Mouse (Mus musculus) left cerebral cortex, adult 18-20 months (tissue): ENCODE measurements around the gene Echdc2. TPM values are rescaled to one million over a fixed set of nuclear protein-coding genes. Genes with fewer than 3 reads are reported as not detected.
A peak's percentile ranks its signal among the peaks of the same experiment; 100 is the strongest.
"Not testable (repeated sequence)": the region's sequence is repeated elsewhere in the genome, so short reads cannot be mapped to it uniquely, and the experiment has no call there.

ENCODE experiments used
- DNase-seq, 2 experiments: peaks; one replicate each; pipeline ENCODE4 v3.0.0; 2021 to 2022; ENCODE audit warnings: low spot score in 2 of 2, mixed read lengths in 1 of 2
- long read RNA-seq, 2 experiments: library from polyadenylated mRNA; stranded (forward); transcript quantifications; one replicate each; pipeline ENCODE4 v2.0.0; 2021
- total RNA-seq, 2 experiments: library from RNA; stranded (reverse); gene quantifications; 2 replicates each; pipeline ENCODE4 v1.2.3; 2021

Gene Echdc2
- 10 to 100 TPM in 1 of 2 experiments, 1 to 10 TPM in 1; 8.9 to 10.7 TPM for total RNA-seq
- long read RNA-seq, experiment 1, partial matches to known transcripts = 0 of 13 reads
- long read RNA-seq, experiment 1, other reads (novel, unspliced or antisense) = 7 of 13 reads
- long read RNA-seq, experiment 2, partial matches to known transcripts = 0 of 9 reads
- long read RNA-seq, experiment 2, other reads (novel, unspliced or antisense) = 3 of 9 reads

GRCm38 (mm10) chr4:108165152-108165895, at the start of gene Echdc2:
Gene Echdc2, plus strand, starts transcription at chr4:108165437.
- peak in 1 of 2 experiments; percentile 14 for DNase-seq

- no peak for DNase-seq
Observed at GRCm38 (mm10) chr4:108116466-108116865, 48.8 kb upstream of the Echdc2 start.

GRCm38 (mm10) chr4:108117488-108117887, 47.7 kb upstream of the Echdc2 start:
- DNase-seq = peak in 1 of 2 experiments; percentile 4

GRCm38 (mm10) chr4:108117924-108118876, 47.0 kb upstream of the Echdc2 start:
- DNase-seq = peak; percentile 95

GRCm38 (mm10) chr4:108124104-108124503, 41.1 kb upstream of the Echdc2 start:
- no peak for DNase-seq

GRCm38 (mm10) chr4:108126260-108126659, 39.0 kb upstream of the Echdc2 start:
- no peak for DNase-seq

- DNase-seq = no peak
Observed at GRCm38 (mm10) chr4:108127516-108127915, 37.7 kb upstream of the Echdc2 start.

- no peak for DNase-seq
Observed at GRCm38 (mm10) chr4:108128339-108128738, 36.9 kb upstream of the Echdc2 start.

- no peak for DNase-seq
Observed at GRCm38 (mm10) chr4:108130452-108130851, 34.8 kb upstream of the Echdc2 start.

GRCm38 (mm10) chr4:108136938-108137337, 28.3 kb upstream of the Echdc2 start:
- no peak for DNase-seq

GRCm38 (mm10) chr4:108143178-108143577, 22.1 kb upstream of the Echdc2 start:
- not testable (repeated sequence) for DNase-seq

GRCm38 (mm10) chr4:108143778-108144177, 21.5 kb upstream of the Echdc2 start:
- no peak for DNase-seq

- DNase-seq = no peak
Observed at GRCm38 (mm10) chr4:108144880-108145279, 20.4 kb upstream of the Echdc2 start, which contains the start of gene Scp2. Gene Scp2, minus strand, starts transcription at chr4:108144998.

GRCm38 (mm10) chr4:108145554-108145953, 19.7 kb upstream of the Echdc2 start:
- DNase-seq = not testable (repeated sequence)

- DNase-seq = not testable (repeated sequence)
Observed at GRCm38 (mm10) chr4:108155141-108155540, 10.1 kb upstream of the Echdc2 start.

GRCm38 (mm10) chr4:108161936-108162335, 3.3 kb upstream of the Echdc2 start:
- DNase-seq = no peak

GRCm38 (mm10) chr4:108163291-108163690, 1.9 kb upstream of the Echdc2 start:
- no peak for DNase-seq

GRCm38 (mm10) chr4:108166874-108167273, 1.6 kb downstream of the Echdc2 start:
- peak in 1 of 2 experiments; percentile 4 for DNase-seq

- no peak for DNase-seq
Observed at GRCm38 (mm10) chr4:108168056-108168455, 2.8 kb downstream of the Echdc2 start.

- no peak for DNase-seq
Observed at GRCm38 (mm10) chr4:108182278-108182677, 17.0 kb downstream of the Echdc2 start.

- DNase-seq = no peak
Observed at GRCm38 (mm10) chr4:108192821-108193323, 27.6 kb downstream of the Echdc2 start.
